Mouse (Mus musculus) right cerebral cortex, adult 2 months (tissue): ENCODE results near the gene Oas1f.
"Not testable (repeated sequence)": the region's sequence is repeated elsewhere in the genome, so short reads cannot be mapped to it uniquely, and the experiment has no call there.

Source experiments
- DNase-seq, 2 experiments: peaks; one replicate each; pipeline ENCODE4 v3.0.0; 2021 to 2022; ENCODE audit warnings: low spot score in 2 of 2

Oas1f gene

GRCm38 (mm10) chr5:120847067-120847466, at the start of gene Oas1f:
TSS of gene Oas1f (plus strand) at chr5:120847367.
- no peak for DNase-seq

- not testable (repeated sequence) for DNase-seq
These were observed 49.0 kb upstream of the Oas1f start for GRCm38 (mm10) chr5:120798147-120798546.

DNA sequence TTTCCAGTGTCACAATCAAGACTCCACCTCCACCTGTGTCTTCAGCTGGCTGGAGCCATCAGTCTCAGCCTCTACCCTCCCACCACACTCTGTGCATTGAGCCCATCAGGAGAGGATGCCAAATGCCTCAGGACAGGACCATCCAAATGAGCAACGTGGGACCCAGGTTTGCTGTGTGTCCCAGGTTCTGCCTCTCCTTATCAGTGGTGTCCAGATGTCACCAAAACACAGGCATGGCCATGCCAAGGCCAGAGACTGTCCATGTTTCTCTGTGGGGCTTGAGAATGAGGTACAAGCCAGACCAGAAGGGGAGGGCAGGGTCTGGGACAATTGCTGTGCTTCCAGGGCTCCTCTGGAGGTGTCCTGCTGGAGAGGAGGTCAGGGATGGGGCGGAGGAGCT, 48.2 kb upstream of the Oas1f start:
- DNase-seq: not testable (repeated sequence)

GRCm38 (mm10) chr5:120803596-120803995, 43.6 kb upstream of the Oas1f start:
- no peak for DNase-seq

GRCm38 (mm10) chr5:120806458-120806857, 40.7 kb upstream of the Oas1f start:
- peak; percentile 34 to 48 for DNase-seq

DNA sequence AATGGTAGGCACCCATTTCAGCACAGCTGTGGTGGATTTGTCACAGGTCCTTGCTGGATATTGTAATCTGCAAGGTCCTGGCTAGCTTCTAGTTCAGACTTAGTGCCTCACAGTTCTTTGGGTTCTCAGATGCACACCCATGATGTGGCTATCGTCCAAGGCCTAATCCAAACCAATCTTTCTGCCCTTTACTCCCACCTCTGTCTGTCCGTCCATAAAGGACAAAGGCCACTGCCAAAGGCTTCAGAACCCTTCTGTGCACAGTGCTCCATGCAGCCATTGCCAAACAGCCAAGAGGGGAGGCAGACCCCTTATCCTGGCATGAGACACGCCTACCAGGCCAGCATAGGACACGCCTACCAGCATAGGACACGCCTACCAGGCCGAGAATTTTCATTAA, 38.0 kb upstream of the Oas1f start:
- DNase-seq: no peak

DNA sequence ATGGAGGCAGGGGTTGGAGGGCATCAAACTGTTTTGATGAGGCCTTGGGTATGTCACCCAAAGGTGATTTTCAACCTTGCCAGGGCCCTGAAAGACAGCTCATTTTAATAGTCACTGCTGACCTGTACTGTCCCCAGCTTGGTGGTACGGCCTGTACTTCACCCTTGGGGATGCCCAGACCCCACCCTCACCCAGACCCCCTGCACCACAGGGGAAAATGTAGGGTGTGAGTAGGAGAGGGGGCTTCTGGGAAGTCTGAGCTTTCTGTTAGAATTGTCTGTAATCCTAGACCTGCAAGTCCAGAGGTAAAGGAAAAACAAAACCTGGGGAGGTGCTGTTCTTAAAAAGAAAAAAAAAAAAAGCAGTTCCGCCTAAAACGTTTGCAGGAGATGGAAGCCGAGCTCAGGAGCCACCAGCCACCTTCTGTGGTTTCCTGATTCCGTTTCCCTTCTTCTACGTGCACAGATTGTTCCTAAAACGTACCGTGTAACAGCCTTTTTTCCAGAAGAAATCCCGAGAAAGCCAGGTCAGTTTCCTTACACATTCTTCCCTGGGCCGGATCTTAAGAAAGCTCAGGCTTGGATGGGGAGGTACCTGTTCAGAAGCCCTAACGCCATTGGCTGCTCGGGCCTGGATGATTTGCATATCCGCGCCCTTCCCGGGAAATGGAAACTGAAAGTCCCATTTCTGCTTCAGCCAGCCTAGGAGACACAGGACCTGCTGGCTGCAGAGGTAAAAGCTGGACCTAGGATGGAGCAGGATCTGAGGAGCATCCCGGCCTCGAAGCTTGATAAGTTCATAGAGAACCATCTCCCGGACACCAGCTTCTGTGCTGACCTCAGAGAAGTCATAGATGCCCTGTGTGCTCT, 35.0 kb upstream of the Oas1f start, which contains the start of gene Oas1c:
Oas1c (minus strand) TSS at position 564 of the 869 bp plus-strand sequence.
- DNase-seq: peak; percentile 76 to 79

DNA sequence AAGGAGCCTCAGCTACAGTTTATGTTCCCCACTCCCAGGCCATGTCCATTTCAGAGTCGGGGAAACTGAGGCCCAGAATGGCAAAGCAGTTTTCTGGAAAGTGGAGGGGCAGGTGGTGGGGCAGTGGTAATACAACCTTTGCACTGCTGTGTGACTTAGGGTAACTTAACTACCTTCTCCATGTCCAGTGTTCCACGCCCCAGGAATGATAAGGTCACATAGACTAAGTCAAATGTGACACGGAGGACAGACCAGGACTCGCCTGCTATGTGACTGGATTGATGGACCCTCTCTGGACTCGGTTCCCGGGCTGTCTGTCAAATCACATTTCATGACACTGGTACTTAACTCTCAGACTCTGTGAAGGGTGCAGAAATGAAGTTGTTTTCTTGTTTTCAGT, 34.1 kb upstream of the Oas1f start:
- no peak for DNase-seq

DNA sequence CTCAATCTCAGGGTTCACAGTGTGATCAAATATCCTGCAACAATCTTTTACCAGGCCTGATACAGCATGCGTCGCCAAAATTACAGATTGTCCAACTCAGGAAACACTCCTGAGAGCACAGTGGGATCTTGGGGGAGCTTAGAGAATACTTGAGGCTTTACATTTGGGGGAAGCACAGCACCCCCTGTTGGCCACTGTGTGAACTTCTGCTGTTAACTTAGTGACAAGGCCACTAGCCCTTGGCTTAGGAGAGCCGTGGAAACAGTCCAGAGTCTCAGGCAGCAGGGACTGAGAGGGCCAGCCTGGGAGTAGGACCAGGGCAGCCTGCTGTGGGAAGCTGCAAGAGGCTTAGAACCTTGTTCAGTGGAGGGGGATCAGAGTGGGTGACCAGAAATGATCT, 31.2 kb upstream of the Oas1f start:
- no peak for DNase-seq

DNA sequence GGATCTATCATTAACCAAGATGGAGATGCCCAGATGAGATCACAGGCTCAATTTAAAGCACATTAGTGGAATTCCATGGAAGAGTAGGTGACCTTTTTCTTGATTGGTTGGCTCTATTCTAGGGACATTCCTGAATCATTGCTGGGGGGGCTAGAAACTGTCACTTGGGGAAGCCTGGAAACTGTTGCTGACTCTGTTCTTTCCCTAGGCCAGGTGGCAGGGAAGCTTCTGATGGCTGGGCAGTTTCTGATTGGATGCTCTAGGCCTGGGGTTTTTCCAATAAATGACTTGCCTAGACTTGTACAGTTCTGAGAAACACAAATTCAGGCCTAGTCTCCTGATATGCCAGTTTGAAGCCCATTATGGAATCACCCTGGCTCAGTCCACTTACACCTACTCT, 28.2 kb upstream of the Oas1f start:
- DNase-seq: no peak

GRCm38 (mm10) chr5:120831031-120831430, 16.1 kb upstream of the Oas1f start:
- no peak for DNase-seq

DNA sequence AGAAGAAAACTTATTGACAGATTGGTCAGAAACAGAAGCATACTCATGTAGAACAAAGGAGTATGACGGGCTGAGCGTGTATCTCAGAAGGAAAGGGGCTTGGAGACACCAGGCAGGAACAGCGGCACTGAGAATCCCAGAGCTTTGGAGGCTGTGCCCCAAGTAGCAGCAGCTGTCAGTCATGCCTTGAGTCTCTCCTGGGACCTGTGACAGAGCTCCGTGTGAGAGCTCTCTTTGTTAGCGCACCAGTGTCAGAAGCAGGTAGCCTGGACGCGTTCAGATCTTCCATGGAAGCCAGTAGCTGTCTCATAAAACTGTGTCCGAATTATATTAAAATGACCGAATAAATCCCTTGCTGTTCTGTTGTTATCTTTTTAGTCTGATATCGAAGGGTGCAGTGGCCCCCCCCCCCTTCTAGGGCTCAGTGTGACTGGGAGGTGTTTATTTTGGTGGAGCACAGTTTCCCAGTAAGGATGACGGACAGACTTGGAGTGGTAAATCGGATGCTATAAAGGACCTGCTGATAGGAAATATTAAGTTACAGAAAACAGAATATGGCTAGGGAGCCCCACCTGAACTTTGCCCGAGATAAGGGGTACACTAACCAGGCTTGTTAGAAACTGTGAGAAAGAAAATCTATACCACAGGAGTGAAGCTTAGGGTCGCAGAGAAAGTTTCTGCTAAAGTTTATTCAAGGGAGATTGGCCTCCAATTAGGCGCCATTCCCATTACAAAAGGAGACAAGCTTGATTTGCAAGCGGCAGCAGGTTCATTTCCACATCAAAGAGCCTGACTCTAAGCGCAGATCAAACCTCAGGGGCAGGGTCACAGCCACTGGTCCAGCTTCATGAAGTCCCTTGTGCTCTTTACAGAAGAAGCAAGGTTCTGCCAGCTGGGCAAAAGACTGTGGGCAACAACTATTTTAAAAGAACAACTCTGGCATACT, 13.6 kb upstream of the Oas1f start:
- no peak for DNase-seq

DNA sequence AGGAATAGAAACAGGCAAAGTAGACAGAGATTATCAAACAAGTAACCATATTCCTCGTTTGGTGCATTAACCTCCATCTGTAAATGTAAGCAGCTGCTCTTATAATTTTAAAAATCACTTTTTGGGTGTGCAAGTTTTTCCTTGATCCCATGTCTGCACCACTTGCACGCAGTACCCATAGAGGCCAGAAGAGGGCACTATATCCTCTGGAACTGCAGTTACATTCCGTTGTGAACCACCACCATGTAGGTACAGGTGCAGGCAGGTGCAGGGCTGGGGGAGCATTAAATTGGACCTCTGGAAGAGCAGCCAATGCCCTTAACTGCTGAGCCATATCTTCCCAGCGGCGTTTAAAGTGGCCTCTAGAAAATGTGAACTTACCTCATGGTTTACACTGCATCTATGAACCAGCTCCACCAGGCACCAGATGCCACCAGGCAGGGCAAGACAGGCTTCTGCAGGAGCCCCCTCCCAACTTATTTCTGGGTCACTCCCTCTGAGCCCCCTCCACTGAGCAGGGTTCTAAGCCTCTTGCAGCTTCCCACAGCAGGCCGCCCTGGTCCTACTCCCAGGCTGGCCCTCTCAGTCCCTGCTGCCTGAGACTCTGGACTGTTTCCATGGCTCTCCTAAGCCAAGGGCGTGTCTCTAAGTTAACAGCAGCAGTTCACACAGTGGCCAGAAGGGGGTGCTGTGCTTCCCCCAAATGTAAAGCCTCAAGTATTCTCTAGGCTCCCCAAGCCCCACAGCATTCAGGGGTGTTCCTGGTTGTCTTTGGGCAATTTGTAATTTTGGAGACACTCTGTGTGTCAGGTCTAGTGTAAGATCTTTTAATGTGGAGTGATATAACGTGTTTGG, 10.2 kb upstream of the Oas1f start:
- DNase-seq: peak; percentile 46 to 54

GRCm38 (mm10) chr5:120844713-120845112, 2.5 kb upstream of the Oas1f start:
- no peak for DNase-seq

GRCm38 (mm10) chr5:120849601-120850136, 2.5 kb downstream of the Oas1f start:
- DNase-seq: peak; percentile 27 to 33

GRCm38 (mm10) chr5:120859241-120859640, 12.1 kb downstream of the Oas1f start:
- peak in 1 of 2 experiments; percentile 11 for DNase-seq

GRCm38 (mm10) chr5:120861121-120861520, 14.0 kb downstream of the Oas1f start, which contains the start of gene Oas1h:
TSS of gene Oas1h (plus strand) at chr5:120861421.
- no peak for DNase-seq

- no peak for DNase-seq
These were observed 18.2 kb downstream of the Oas1f start for GRCm38 (mm10) chr5:120865336-120865860.

- DNase-seq: no peak
These were observed 22.4 kb downstream of the Oas1f start for GRCm38 (mm10) chr5:120869436-120870015.

DNA sequence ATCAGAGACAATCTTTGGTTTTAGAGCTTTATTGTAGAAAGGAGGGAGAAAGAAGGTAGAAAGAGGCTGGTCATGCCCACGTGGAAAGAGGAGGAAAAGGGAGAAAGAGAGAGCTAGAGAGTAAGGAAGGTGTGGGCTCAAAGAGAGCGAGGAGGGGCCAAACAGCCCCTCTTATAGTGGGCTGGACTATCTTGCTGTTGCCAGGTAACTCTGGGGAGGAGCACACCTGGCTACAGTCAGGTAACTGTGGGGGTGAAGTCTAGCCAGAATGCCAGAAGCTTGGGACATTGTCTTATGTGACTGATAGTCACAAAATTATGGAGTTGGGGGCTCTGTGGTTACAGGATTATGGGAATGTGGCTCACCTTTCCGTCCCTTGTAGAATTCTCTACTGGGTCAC, 22.9 kb downstream of the Oas1f start:
- DNase-seq: no peak
